Mouse (Mus musculus): ENCODE results near the gene Gpr161. TPM values are rescaled to one million over a fixed set of nuclear protein-coding genes. Genes with fewer than 3 reads are reported as not detected.

Gpr161 gene
- polyA plus RNA-seq, 1 experiment from 2014 or later = 1.4 TPM

- Histone ChIP-seq H3K4me1 (ENCODE audit: insufficient read depth) (no peaks in the 10 kb centered on the region), H3K9me3 (ENCODE audit: low read depth, low read length) (no peaks in the 10 kb centered on the region), H3K36me3 (ENCODE audit: insufficient read depth) (no peaks in the 10 kb centered on the region), H3K27ac (ENCODE audit: low read depth) (no peak overlapping the region), H3K9ac (no peak overlapping the region), H3K4me3 (ENCODE audit: low read depth, low read length) (no peak overlapping the region), H3K27me3 (ENCODE audit: insufficient read depth, low read length) (no peaks in the 10 kb centered on the region), H3K4me2 (no peak overlapping the region)
- DNase-seq (no peak), ATAC-seq (ENCODE audit: insufficient read depth) (no peak)
- TF ChIP-seq CTCF (IDR thresholded peaks at IDR 0.05; ENCODE audit: low read depth) = peak; percentile 46
- WGBS = 86% methylated on average over 4 of the region's 4 CpGs
Observed at GRCm38 (mm10) chr1:165289831-165290230, 5.8 kb upstream of the Gpr161 start.

DNA sequence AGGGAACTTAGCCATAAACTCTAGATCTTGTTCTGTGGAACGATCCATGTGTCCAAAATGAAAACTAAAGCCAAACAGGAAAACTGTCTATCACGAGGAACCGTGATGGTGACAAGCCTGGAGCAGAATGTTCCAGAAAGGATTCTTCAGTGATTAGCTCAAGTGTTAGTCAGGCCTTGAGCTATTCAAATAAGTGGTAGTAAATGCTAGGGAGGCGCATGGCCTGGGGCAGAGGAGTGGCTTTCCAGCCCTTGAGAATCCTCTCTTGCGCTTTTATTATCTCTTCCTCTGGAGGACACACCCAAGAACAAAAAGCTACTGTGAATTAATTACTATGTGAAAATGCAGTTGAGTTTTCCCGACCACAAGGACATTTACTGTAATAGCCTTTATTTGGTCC, 4.0 kb upstream of the Gpr161 start:
- no peak for DNase-seq
- H3K9me3 ChIP-seq (ENCODE audit: low read depth, low read length) = no peaks in the 10 kb centered on the region
- WGBS = 81% methylated on average over 6 of the region's 6 CpGs
- no peak overlapping the region for H3K9ac ChIP-seq
- H3K27ac ChIP-seq (ENCODE audit: low read depth) = no peak overlapping the region
- no peak overlapping the region for H3K4me3 ChIP-seq (ENCODE audit: low read depth, low read length)
- no peak for ATAC-seq (ENCODE audit: insufficient read depth)
- no peaks in the 10 kb centered on the region for H3K27me3 ChIP-seq (ENCODE audit: insufficient read depth, low read length)
- H3K4me2 ChIP-seq = no peak overlapping the region
- TF ChIP-seq CTCF (IDR thresholded peaks at IDR 0.05; ENCODE audit: low read depth) = no peak
- H3K36me3 ChIP-seq (ENCODE audit: insufficient read depth) = peaks cover 3% of the 10 kb centered on the region; the same call in 1 of the 2 replicates
- no peaks in the 10 kb centered on the region for H3K4me1 ChIP-seq (ENCODE audit: insufficient read depth)

- 65% methylated on average over 3 of the region's 3 CpGs for WGBS
- Histone ChIP-seq H3K9ac (no peak overlapping the region), H3K36me3 (ENCODE audit: insufficient read depth) (peaks cover 5% of the 10 kb centered on the region; the same call in 1 of the 2 replicates), H3K4me2 (no peak overlapping the region), H3K27me3 (ENCODE audit: insufficient read depth, low read length) (no peaks in the 10 kb centered on the region), H3K27ac (ENCODE audit: low read depth) (no peak overlapping the region), H3K4me1 (ENCODE audit: insufficient read depth) (0 out of 2 replicates have a peak, but pooled peaks cover 8% of the 10 kb centered on the region), H3K4me3 (ENCODE audit: low read depth, low read length) (no peak overlapping the region), H3K9me3 (ENCODE audit: low read depth, low read length) (no peaks in the 10 kb centered on the region)
- no peak for ATAC-seq (ENCODE audit: insufficient read depth)
- TF ChIP-seq CTCF (IDR thresholded peaks at IDR 0.05; ENCODE audit: low read depth) = no peak
- no peak for DNase-seq
Observed at GRCm38 (mm10) chr1:165301108-165301507, 5.5 kb downstream of the Gpr161 start.

GRCm38 (mm10) chr1:165301567-165301966, 6.0 kb downstream of the Gpr161 start:
- no peaks in the 10 kb centered on the region for H3K27me3 ChIP-seq (ENCODE audit: insufficient read depth, low read length)
- H3K36me3 ChIP-seq (ENCODE audit: insufficient read depth) = peaks cover 8% of the 10 kb centered on the region; the same call in 1 of the 2 replicates
- DNase-seq (no peak), ATAC-seq (ENCODE audit: insufficient read depth) (no peak)
- no peak overlapping the region for H3K4me2 ChIP-seq
- no peak overlapping the region for H3K27ac ChIP-seq (ENCODE audit: low read depth)
- H3K9ac ChIP-seq = no peak overlapping the region
- 0 out of 2 replicates have a peak, but pooled peaks cover 8% of the 10 kb centered on the region for H3K4me1 ChIP-seq (ENCODE audit: insufficient read depth)
- no peak for TF ChIP-seq CTCF (IDR thresholded peaks at IDR 0.05; ENCODE audit: low read depth)
- H3K4me3 ChIP-seq (ENCODE audit: low read depth, low read length) = no peak overlapping the region
- H3K9me3 ChIP-seq (ENCODE audit: low read depth, low read length) = no peaks in the 10 kb centered on the region
- 88% methylated on average over 2 of the region's 2 CpGs for WGBS

GRCm38 (mm10) chr1:165302455-165303208, 7.0 kb downstream of the Gpr161 start:
- 64% methylated on average over 13 of the region's 13 CpGs for WGBS
- ATAC-seq (ENCODE audit: insufficient read depth) (peak; percentile 91), DNase-seq (peak; percentile 89)
- Histone ChIP-seq H3K4me1 (ENCODE audit: insufficient read depth) (0 out of 2 replicates have a peak, but pooled peaks cover 8% of the 10 kb centered on the region), H3K36me3 (ENCODE audit: insufficient read depth) (peaks cover 11% of the 10 kb centered on the region; the same call in 1 of the 2 replicates), H3K4me2 (no peak overlapping the region), H3K27ac (ENCODE audit: low read depth) (peak overlapping the region; percentile 77; the same call in 1 of the 2 replicates), H3K9me3 (ENCODE audit: low read depth, low read length) (no peaks in the 10 kb centered on the region), H3K27me3 (ENCODE audit: insufficient read depth, low read length) (no peaks in the 10 kb centered on the region), H3K4me3 (ENCODE audit: low read depth, low read length) (no peak overlapping the region), H3K9ac (no peak overlapping the region)
- TF ChIP-seq CTCF (IDR thresholded peaks at IDR 0.05; ENCODE audit: low read depth) = no peak

GRCm38 (mm10) chr1:165303209-165303608, 7.6 kb downstream of the Gpr161 start:
- H3K27me3 ChIP-seq (ENCODE audit: insufficient read depth, low read length) = no peaks in the 10 kb centered on the region
- no peak; the same call in 1 of the 2 replicates for ATAC-seq (ENCODE audit: insufficient read depth)
- H3K4me2 ChIP-seq = no peak overlapping the region
- 0 out of 2 replicates have a peak overlapping the region, but pooled peaks have one; percentile 13 for H3K27ac ChIP-seq (ENCODE audit: low read depth)
- no peaks in the 10 kb centered on the region for H3K9me3 ChIP-seq (ENCODE audit: low read depth, low read length)
- 0 out of 2 replicates have a peak, but pooled peaks cover 8% of the 10 kb centered on the region for H3K4me1 ChIP-seq (ENCODE audit: insufficient read depth)
- H3K4me3 ChIP-seq (ENCODE audit: low read depth, low read length) = no peak overlapping the region
- 65% methylated on average over 6 of the region's 6 CpGs for WGBS
- no peak for TF ChIP-seq CTCF (IDR thresholded peaks at IDR 0.05; ENCODE audit: low read depth)
- no peak overlapping the region for H3K9ac ChIP-seq
- peaks cover 16% of the 10 kb centered on the region; the same call in 1 of the 2 replicates for H3K36me3 ChIP-seq (ENCODE audit: insufficient read depth)
- no peak for DNase-seq

GRCm38 (mm10) chr1:165304341-165304740, 8.8 kb downstream of the Gpr161 start:
- no peaks in the 10 kb centered on the region for H3K9me3 ChIP-seq (ENCODE audit: low read depth, low read length)
- H3K4me1 ChIP-seq (ENCODE audit: insufficient read depth) = 0 out of 2 replicates have a peak, but pooled peaks cover 8% of the 10 kb centered on the region
- no peak overlapping the region for H3K9ac ChIP-seq
- no peak overlapping the region for H3K4me3 ChIP-seq (ENCODE audit: low read depth, low read length)
- no peak for ATAC-seq (ENCODE audit: insufficient read depth)
- TF ChIP-seq CTCF (IDR thresholded peaks at IDR 0.05; ENCODE audit: low read depth) = no peak
- H3K27ac ChIP-seq (ENCODE audit: low read depth) = no peak overlapping the region
- WGBS = 85% methylated on average over 7 of the region's 7 CpGs
- H3K36me3 ChIP-seq (ENCODE audit: insufficient read depth) = peaks cover 16% of the 10 kb centered on the region; the same call in 1 of the 2 replicates
- H3K4me2 ChIP-seq = no peak overlapping the region
- no peaks in the 10 kb centered on the region for H3K27me3 ChIP-seq (ENCODE audit: insufficient read depth, low read length)
- DNase-seq = no peak
